Mouse (Mus musculus) C2C12 (cell line): ENCODE data around the gene Nmnat3.

Source experiments
- CEBPB ChIP-seq: IDR thresholded peaks from one replicate; pipeline ENCODE4 v1.6.1; 2011; ENCODE audit warnings: low read depth, mild to moderate bottlenecking, control low read depth, moderate library complexity
- CTCF ChIP-seq: IDR thresholded peaks from one replicate; pipeline ENCODE4 v1.5.1; 2011; ENCODE audit not compliant: control insufficient read depth, insufficient read depth, insufficient read length
- FOSL1 ChIP-seq: IDR thresholded peaks from one replicate; pipeline ENCODE4 v1.8.0; 2011; ENCODE audit warnings: mild to moderate bottlenecking, low read length; ENCODE audit not compliant: poor library complexity, insufficient read depth, severe bottlenecking
- MAX ChIP-seq: IDR thresholded peaks from one replicate; pipeline ENCODE4 v1.6.1; 2011; ENCODE audit warnings: mild to moderate bottlenecking, control low read depth
- MYOD1 ChIP-seq: IDR thresholded peaks from one replicate; pipeline ENCODE4 v1.6.1; 2011; ENCODE audit warnings: low read depth; ENCODE audit not compliant: control insufficient read depth, insufficient read length
- USF1 ChIP-seq: IDR thresholded peaks from one replicate; pipeline ENCODE4 v1.6.1; 2011; ENCODE audit warnings: low read depth, mild to moderate bottlenecking, control low read depth, moderate library complexity

- TF ChIP-seq CTCF (no peak), USF1 (no peak), MAX (no peak), CEBPB (no peak), MYOD1 (no peak), FOSL1 (no peak)
These were observed 59.8 kb downstream of the Nmnat3 start for GRCm38 (mm10) chr9:98347021-98347420.
